Mouse (Mus musculus): ENCODE measurements around the gene Dbt.

DNA sequence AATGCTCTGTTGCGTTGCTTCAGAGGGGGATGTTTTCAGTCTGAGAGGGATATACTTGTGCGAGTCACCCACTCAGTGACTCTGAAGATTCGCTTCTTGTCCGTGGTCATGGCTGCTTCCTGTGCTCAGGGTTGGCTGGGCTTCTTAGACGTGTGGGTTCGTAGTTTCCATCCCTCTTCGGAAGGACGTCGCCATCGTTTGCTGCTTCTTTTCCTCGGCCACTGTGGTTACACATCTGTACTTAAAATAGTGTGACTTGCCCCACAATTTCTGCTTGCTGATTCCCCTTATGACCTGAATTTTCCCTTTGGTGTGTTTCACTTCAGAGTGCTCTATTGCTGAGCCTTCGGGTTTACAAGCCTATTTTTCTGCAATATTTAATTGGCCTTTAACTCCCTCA, 47.2 kb upstream of the Dbt start:
- TF ChIP-seq FLI1 (IDR thresholded peaks at IDR 0.05; ENCODE audit: low read length) (no peak), GATA1 (IDR thresholded peaks at IDR 0.05; ENCODE audit: borderline replicate concordance, low read length) (no peak)

Measured in megakaryocyte, embryonic 14.5 days (primary cell).